Mouse (Mus musculus) heart, embryonic 14.5 days (tissue): Measurements from ENCODE around the gene Timeless. TPM values are rescaled to one million over a fixed set of nuclear protein-coding genes. Genes with fewer than 3 reads are reported as not detected.
"Not testable (repeated sequence)": the region's sequence is repeated elsewhere in the genome, so short reads cannot be mapped to it uniquely, and the experiment has no call there.

Experiments
- ATAC-seq: fragments of 200-750 bp; cut with Nextera tagmentation; 2 replicates; pipeline ENCODE4 v1.8.0; 2017; ENCODE audit warnings: low read depth, moderate TSS enrichment; ENCODE audit not compliant: insufficient number of reproducible peaks, insufficient read depth, low FRiP score
- H3K27ac ChIP-seq, 2 experiments: fragments of 200-500 bp in 1 of 2; fragments of 300-500 bp in 1 of 2; sonication (generic) in 1 of 2; replicated peaks in 1 of 2; 2 replicates each; pipeline ENCODE4 v1.5.1; 2012 to 2014; ENCODE audit warnings: low read depth in 2 of 2, low read length in 2 of 2, control low read depth in 1 of 2, mild to moderate bottlenecking in 1 of 2, mixed read lengths in 1 of 2; ENCODE audit not compliant: control insufficient read depth in 1 of 2, insufficient read depth in 1 of 2
- H3K27me3 ChIP-seq: fragments of 300-500 bp; sonication (generic); 2 replicates; pipeline ENCODE4 v1.6.1; 2014; ENCODE audit warnings: mild to moderate bottlenecking, low read length, control low read depth; ENCODE audit not compliant: control insufficient read depth, insufficient read depth
- H3K36me3 ChIP-seq: fragments of 300-500 bp; sonication (generic); 2 replicates; pipeline ENCODE4 v1.6.1; 2014; ENCODE audit warnings: mild to moderate bottlenecking, control low read depth, low read length, mixed read lengths; ENCODE audit not compliant: control insufficient read depth, insufficient read depth
- H3K4me1 ChIP-seq, 2 experiments: fragments of 200-500 bp in 1 of 2; fragments of 300-500 bp in 1 of 2; sonication (generic) in 1 of 2; 2 replicates each; pipeline ENCODE4 v1.6.1; 2012 to 2014; ENCODE audit warnings: low read length in 2 of 2, control low read depth in 1 of 2, mixed read lengths in 1 of 2; ENCODE audit not compliant: control insufficient read depth in 2 of 2, insufficient read depth in 2 of 2
- H3K4me2 ChIP-seq: fragments of 300-500 bp; sonication (generic); 2 replicates; pipeline ENCODE4 v1.6.1; 2014; ENCODE audit warnings: mild to moderate bottlenecking, low read length
- H3K4me3 ChIP-seq, 2 experiments: fragments of 200-500 bp in 1 of 2; fragments of 300-500 bp in 1 of 2; sonication (generic) in 1 of 2; 2 replicates each; pipeline ENCODE4 v1.5.1; 2012 to 2014; ENCODE audit warnings: low read length in 2 of 2, mild to moderate bottlenecking in 2 of 2, control low read depth in 1 of 2, low read depth in 1 of 2, moderate library complexity in 1 of 2; ENCODE audit not compliant: control insufficient read depth in 1 of 2, insufficient read depth in 1 of 2
- H3K9ac ChIP-seq: fragments of 300-500 bp; sonication (generic); 2 replicates; pipeline ENCODE4 v1.6.1; 2014; ENCODE audit warnings: mild to moderate bottlenecking, low read length
- H3K9me3 ChIP-seq: fragments of 300-500 bp; sonication (generic); 2 replicates; pipeline ENCODE4 v1.6.1; 2016; ENCODE audit warnings: low read length, control low read depth; ENCODE audit not compliant: control insufficient read depth
- WGBS: fragments of 180-500 bp; shearing (Covaris S2); extraction: QIAGEN DNeasy Blood & Tissue Kit; methylation state at CpG from one replicate; pipeline ENCODE4 v1.1.7; 2014; 5-methylcytosine and 5-hydroxymethylcytosine counted together
- polyA plus RNA-seq: library from polyadenylated mRNA; unstranded; fragments of >200 nt; fragmentation: Nextera tagmentation; extraction: Ambion mirVana; gene quantifications from 2 replicates; pipeline ENCODE4 v1.2.1, GENCODE M21; 2014

Gene Timeless
- polyA plus RNA-seq, 1 experiment from 2014 or later: 23.6 TPM

DNA sequence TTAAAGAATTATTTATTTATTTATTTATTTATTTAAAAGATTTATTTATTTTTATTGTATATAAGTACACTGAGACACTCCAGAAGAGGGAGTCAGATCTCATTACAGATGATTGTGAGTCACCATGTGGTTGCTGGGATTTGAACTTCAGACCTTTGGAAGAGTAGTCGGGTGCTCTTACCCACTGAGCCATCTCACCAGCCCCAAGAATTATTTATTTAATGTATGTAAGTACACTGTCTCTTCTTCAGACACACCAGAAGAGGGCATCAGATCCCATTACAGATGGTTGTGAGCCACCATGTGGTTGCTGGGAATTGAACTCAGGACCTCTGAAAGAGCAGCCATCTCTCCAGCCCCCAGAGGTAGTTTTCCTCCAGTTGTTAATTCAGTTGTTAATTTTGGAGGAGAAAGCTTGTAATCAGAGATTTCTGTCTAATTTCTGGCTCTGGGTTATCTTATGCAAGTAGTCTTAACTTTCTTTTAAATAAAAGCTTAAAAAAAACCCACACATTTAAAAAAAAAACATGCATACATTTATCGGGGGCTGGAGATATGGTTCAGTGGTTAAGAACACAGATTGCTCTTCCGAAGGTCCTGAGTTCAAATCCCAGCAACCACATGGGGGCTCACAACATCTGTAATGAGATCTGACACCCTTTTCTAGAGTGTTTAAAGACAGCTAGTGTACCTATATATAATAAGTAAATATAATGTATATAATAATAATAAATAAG lies 39.7 kb upstream of the Timeless start:
- not testable (repeated sequence) for H3K4me1 ChIP-seq, ATAC-seq, H3K36me3 ChIP-seq, H3K9ac ChIP-seq, H3K27ac ChIP-seq, H3K4me2 ChIP-seq, H3K9me3 ChIP-seq, H3K4me3 ChIP-seq
- H3K27me3 ChIP-seq: peaks cover 18% of the 10 kb centered on the region
- WGBS: 93% methylated on average over 3 of the region's 3 CpGs

DNA sequence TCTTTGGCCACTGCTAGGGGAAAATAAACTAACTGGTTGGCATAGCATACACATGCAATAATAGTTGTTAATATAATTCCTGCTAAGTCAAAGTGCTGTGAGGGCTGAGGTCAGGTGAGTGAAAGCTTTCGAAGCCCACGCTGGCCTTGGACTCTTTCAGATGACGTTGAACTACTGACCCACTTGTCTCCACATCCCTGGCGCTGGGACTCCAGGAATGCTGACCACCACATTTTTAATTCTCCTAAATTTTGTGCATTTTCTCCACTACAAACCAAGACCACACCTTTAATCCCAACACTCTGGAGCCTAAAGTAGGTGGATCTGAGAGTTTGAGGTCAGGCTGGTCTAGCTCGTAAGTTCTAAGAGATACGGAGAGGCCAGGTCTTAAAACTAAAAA lies 38.8 kb upstream of the Timeless start:
- H3K36me3 ChIP-seq: no peaks in the 10 kb centered on the region
- WGBS: 94% methylated on average over 6 of the region's 6 CpGs
- H3K4me2 ChIP-seq: no peak overlapping the region
- no peak overlapping the region for H3K9ac ChIP-seq
- H3K27ac ChIP-seq: no peak overlapping the region
- H3K4me3 ChIP-seq: no peak overlapping the region
- peaks cover 18% of the 10 kb centered on the region for H3K27me3 ChIP-seq
- H3K4me1 ChIP-seq: peaks cover 4 to 5% of the 10 kb centered on the region in 2 experiments; a peak in 1 of 4 replicates
- no peak for ATAC-seq
- no peaks in the 10 kb centered on the region for H3K9me3 ChIP-seq

DNA sequence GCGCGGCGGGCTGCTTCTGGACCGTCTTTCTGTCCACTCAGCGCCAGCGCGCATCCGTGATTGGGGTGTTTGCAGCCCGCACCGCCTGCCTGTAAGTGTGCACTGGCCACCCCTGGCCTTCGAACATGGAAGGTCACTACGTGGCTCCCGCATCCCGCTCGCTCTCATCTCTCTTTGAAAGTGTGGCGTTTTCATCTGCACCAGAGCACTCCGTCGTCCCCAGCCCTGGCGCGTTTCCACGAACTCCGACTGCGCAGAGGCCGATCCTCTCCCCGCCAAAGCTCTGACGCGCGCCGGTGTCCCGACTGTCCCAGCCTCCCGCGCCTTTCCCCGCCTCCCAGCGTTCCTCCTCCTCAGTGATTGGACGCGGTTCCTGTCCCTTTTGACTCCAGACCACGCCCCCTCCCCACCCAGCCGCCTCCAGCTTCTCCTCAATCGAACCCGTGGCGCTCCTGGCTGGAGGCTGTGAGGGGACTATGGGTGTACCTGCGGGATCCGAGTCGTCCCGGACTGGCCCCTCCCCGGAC lies 37.8 kb upstream of the Timeless start, which contains the start of gene Gls2:
Gene Gls2, plus strand, starts transcription at position 434 of the 527 bp plus-strand sequence.
- Histone ChIP-seq H3K4me2 (peak within 1 kb of the TSS; percentile 80), H3K4me1 (peaks cover 4 to 5% of the 10 kb centered on the region in 2 experiments; a peak in 1 of 4 replicates), H3K9ac (peak within 1 kb of the TSS; percentile 74), H3K9me3 (no peaks in the 10 kb centered on the region), H3K36me3 (no peaks in the 10 kb centered on the region), H3K4me3 (peak within 1 kb of the TSS; percentile 52 to 63), H3K27me3 (peaks cover 18% of the 10 kb centered on the region), H3K27ac (peak within 1 kb of the TSS; percentile 50 to 54; a peak in 3 of 4 replicates)
- ATAC-seq: peak; percentile 95
- WGBS: under 1% methylated on average over 46 of the region's 46 CpGs

DNA sequence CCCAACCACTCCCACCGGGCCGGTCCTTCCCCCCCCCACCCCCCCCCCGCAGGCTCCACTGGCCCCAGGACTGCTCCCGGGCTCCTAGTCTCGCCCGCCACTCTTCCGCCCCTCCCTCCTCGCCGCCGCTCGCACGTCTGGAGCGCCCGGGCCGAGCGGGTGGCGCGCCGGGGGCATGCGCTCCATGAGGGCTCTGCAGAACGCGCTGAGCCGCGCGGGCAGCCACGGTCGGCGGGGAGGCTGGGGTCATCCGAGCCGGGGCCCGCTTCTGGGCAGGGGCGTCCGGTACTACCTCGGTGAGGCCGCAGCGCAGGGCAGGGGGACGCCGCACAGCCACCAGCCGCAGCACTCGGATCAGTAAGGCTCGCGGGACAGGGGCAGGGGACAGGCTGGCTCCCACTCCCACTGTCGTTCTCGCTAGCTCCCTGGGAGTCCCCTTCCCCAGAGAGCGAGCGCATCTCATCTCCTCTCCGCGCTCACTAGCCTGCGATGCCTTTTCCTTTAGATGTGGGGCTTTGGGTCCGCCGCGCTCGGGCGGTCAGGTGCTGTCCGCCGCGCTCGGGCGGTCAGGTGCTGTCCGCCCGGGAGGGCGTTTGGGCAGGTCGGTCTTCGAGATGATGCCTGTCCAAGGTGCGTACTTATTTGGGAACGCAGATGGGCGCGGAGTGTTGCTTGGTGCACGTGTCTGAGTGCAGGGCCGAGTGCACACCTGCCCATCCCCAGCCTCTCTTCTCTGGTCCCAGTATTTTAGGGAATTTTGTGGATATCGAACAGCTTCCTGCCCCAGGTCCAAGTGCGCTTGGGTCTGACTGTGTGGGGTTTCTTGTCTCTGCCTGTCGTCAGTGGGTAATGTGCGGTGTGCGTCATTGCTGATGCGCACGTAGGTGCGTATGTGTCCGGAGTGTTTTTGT lies 37.1 kb upstream of the Timeless start:
- ATAC-seq: peak; percentile 87
- H3K27ac ChIP-seq: no peak overlapping the region

DNA sequence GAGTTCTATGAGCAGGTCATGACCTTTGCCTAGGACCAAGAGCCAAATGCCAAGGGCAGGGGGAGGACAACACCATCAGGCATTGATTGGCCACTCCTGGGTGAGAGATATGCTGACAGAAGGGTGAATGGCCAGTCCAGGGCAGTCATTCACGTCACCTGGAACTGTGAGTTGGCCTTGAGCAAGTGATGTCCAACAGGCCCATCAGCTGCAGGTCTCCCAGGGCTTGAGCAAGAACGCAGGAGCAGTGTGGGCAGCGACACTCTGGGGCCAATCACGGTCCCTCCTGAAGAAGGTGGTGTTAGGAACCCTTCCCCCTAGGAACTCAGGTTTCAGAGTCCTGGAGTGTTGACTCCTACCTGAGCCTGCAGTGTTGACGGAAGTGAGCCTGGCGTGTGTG lies 30.0 kb upstream of the Timeless start:
- Histone ChIP-seq H3K9me3 (no peaks in the 10 kb centered on the region), H3K4me1 (no peaks in the 10 kb centered on the region; a peak in 1 of 4 replicates), H3K4me3 (no peak overlapping the region), H3K36me3 (peaks cover 10% of the 10 kb centered on the region; the same call in 1 of the 2 replicates), H3K27ac (no peak overlapping the region), H3K9ac (no peak overlapping the region), H3K27me3 (no peaks in the 10 kb centered on the region), H3K4me2 (no peak overlapping the region)
- WGBS: 61% methylated on average over 5 of the region's 6 CpGs
- no peak for ATAC-seq

More for the DNA sequence above, 37.1 kb upstream of the Timeless start:
- WGBS: 1% methylated on average over 76 of the region's 79 CpGs
- peak overlapping the region; percentile 52 to 63 for H3K4me3 ChIP-seq
- H3K27me3 ChIP-seq: peaks cover 18% of the 10 kb centered on the region
- no peaks in the 10 kb centered on the region for H3K9me3 ChIP-seq
- peak overlapping the region; percentile 65 for H3K9ac ChIP-seq
- H3K4me1 ChIP-seq: peaks cover 4 to 5% of the 10 kb centered on the region in 2 experiments; a peak in 1 of 4 replicates
- no peaks in the 10 kb centered on the region for H3K36me3 ChIP-seq
- peak overlapping the region; percentile 80 for H3K4me2 ChIP-seq

DNA sequence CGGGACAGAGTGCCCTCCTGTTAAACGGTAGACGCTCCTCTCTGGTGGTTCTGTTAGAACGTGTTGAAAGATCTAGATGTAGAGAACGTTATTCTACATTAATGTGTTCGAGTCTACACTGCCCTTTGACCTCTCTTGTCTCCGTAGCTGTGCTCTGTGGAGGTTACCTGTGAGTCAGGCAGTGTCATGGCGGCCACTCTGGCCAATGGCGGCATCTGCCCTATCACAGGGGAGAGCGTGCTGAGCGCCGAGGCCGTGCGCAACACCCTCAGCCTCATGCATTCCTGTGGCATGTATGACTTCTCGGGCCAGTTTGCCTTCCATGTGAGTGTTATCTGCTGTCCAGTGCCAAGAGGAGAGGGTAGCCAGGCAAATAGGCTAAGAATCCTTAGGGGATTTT lies 26.9 kb upstream of the Timeless start:
- peaks cover 18% of the 10 kb centered on the region; the same call in 1 of the 2 replicates for H3K36me3 ChIP-seq
- H3K9ac ChIP-seq: no peak overlapping the region
- 83% methylated on average over 15 of the region's 15 CpGs for WGBS
- H3K4me1 ChIP-seq: no peaks in the 10 kb centered on the region; a peak in 1 of 4 replicates
- H3K9me3 ChIP-seq: no peaks in the 10 kb centered on the region
- no peaks in the 10 kb centered on the region for H3K27me3 ChIP-seq
- no peak for ATAC-seq
- H3K27ac ChIP-seq: no peak overlapping the region
- no peak overlapping the region for H3K4me2 ChIP-seq
- no peak overlapping the region for H3K4me3 ChIP-seq

DNA sequence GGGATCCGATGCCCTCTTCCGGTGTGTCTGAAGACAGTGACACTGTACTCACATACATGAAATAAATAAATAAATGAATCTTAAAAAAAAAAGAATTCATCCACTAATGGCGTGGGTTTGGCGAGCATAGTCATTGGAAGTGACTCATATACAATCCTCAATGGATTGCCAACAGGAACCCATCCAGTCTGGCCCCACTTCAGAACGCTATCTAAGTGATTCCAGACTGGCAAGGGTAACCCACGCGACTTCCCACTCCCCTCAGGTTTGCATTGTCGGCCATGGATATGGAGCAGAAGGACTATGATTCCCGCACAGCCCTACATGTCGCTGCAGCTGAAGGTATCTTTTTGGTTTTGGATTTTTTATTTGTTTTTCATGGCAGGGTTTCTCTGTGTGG lies 23.5 kb upstream of the Timeless start:
- no peaks in the 10 kb centered on the region for H3K27me3 ChIP-seq
- no peak overlapping the region for H3K27ac ChIP-seq
- H3K9me3 ChIP-seq: no peaks in the 10 kb centered on the region
- 88% methylated on average over 10 of the region's 10 CpGs for whole genome bisulfite sequencing
- no peak overlapping the region for H3K9ac ChIP-seq
- H3K4me3 ChIP-seq: no peak overlapping the region
- no peak for ATAC-seq
- H3K36me3 ChIP-seq: peaks cover 22% of the 10 kb centered on the region; the same call in 1 of the 2 replicates
- H3K4me2 ChIP-seq: no peak overlapping the region
- peaks cover 5 to 12% of the 10 kb centered on the region in 2 experiments for H3K4me1 ChIP-seq
